Mouse (Mus musculus): ENCODE data around the gene Tmem135. TPM values are rescaled to one million over a fixed set of nuclear protein-coding genes. Genes with fewer than 3 reads are reported as not detected.

Tmem135 gene
- polyA plus RNA-seq (2012; rRNA removed) = 155 and 203 TPM in 2 replicates

GRCm38 (mm10) chr7:89404081-89404733 is at the start of gene Tmem135, which contains the start of gene Fzd4:
Gene Tmem135 (minus strand): TSS chr7:89404222.
Gene Fzd4 (plus strand): TSS chr7:89404355.
- H3K36me3 ChIP-seq (ENCODE audit: control insufficient read depth, insufficient read depth, low read length) = 0 out of 2 replicates have a peak, but pooled peaks cover 7% of the 10 kb centered on the region
- H3K4me3 ChIP-seq (ENCODE audit: low read depth, low read length) = peak within 1 kb of the TSS; percentile 72
- no peaks in the 10 kb centered on the region for H3K27me3 ChIP-seq (ENCODE audit: control insufficient read depth, insufficient read depth, low read length)
- peak within 1 kb of the TSS; percentile 81 for H3K27ac ChIP-seq (ENCODE audit: insufficient read depth, low read depth, low read length)
- TF ChIP-seq CTCF (IDR thresholded peaks at IDR 0.05; ENCODE audit: extremely low read depth, insufficient read length, insufficient replicate concordance, low read depth, low read length) (no peak), POLR2A (IDR thresholded peaks at IDR 0.05; ENCODE audit: low read depth, low read length) (peak; percentile 92)
- WGBS = under 1% methylated on average over 59 of the region's 62 CpGs
- H3K4me1 ChIP-seq (ENCODE audit: control insufficient read depth, insufficient read depth, insufficient read length, low read length) = peaks cover 7% of the 10 kb centered on the region; the same call in 1 of the 2 replicates

- no peaks in the 10 kb centered on the region for H3K36me3 ChIP-seq (ENCODE audit: control insufficient read depth, insufficient read depth, low read length)
- no peaks in the 10 kb centered on the region for H3K4me1 ChIP-seq (ENCODE audit: control insufficient read depth, insufficient read depth, insufficient read length, low read length)
- no peak overlapping the region for H3K27ac ChIP-seq (ENCODE audit: insufficient read depth, low read depth, low read length)
- whole genome bisulfite sequencing = 53% methylated on average over 2 of the region's 2 CpGs
- no peaks in the 10 kb centered on the region for H3K27me3 ChIP-seq (ENCODE audit: control insufficient read depth, insufficient read depth, low read length)
- no peak overlapping the region for H3K4me3 ChIP-seq (ENCODE audit: low read depth, low read length)
- no peak for TF ChIP-seq POLR2A (IDR thresholded peaks at IDR 0.05; ENCODE audit: low read depth, low read length)
- TF ChIP-seq CTCF (IDR thresholded peaks at IDR 0.05; ENCODE audit: extremely low read depth, insufficient read length, insufficient replicate concordance, low read depth, low read length) = no peak
Measured at GRCm38 (mm10) chr7:89450312-89450711, 46.3 kb upstream of the Tmem135 start.

- Histone ChIP-seq H3K27me3 (ENCODE audit: control insufficient read depth, insufficient read depth, low read length) (no peaks in the 10 kb centered on the region), H3K4me1 (ENCODE audit: control insufficient read depth, insufficient read depth, insufficient read length, low read length) (no peaks in the 10 kb centered on the region), H3K36me3 (ENCODE audit: control insufficient read depth, insufficient read depth, low read length) (no peaks in the 10 kb centered on the region), H3K4me3 (ENCODE audit: low read depth, low read length) (no peak overlapping the region), H3K27ac (ENCODE audit: insufficient read depth, low read depth, low read length) (no peak overlapping the region)
- WGBS = 50% methylated on average over 4 of the region's 4 CpGs
- TF ChIP-seq POLR2A (IDR thresholded peaks at IDR 0.05; ENCODE audit: low read depth, low read length) (no peak), CTCF (IDR thresholded peaks at IDR 0.05; ENCODE audit: extremely low read depth, insufficient read length, insufficient replicate concordance, low read depth, low read length) (no peak)
Measured at GRCm38 (mm10) chr7:89445137-89445536, 41.1 kb upstream of the Tmem135 start.

- TF ChIP-seq POLR2A (IDR thresholded peaks at IDR 0.05; ENCODE audit: low read depth, low read length) (no peak), CTCF (IDR thresholded peaks at IDR 0.05; ENCODE audit: extremely low read depth, insufficient read length, insufficient replicate concordance, low read depth, low read length) (no peak)
- WGBS = 85% methylated on average over 4 of the region's 4 CpGs
- Histone ChIP-seq H3K27ac (ENCODE audit: insufficient read depth, low read depth, low read length) (no peak overlapping the region), H3K4me3 (ENCODE audit: low read depth, low read length) (no peak overlapping the region), H3K4me1 (ENCODE audit: control insufficient read depth, insufficient read depth, insufficient read length, low read length) (no peaks in the 10 kb centered on the region), H3K27me3 (ENCODE audit: control insufficient read depth, insufficient read depth, low read length) (no peaks in the 10 kb centered on the region), H3K36me3 (ENCODE audit: control insufficient read depth, insufficient read depth, low read length) (no peaks in the 10 kb centered on the region)
Measured at GRCm38 (mm10) chr7:89442242-89442641, 38.2 kb upstream of the Tmem135 start.

GRCm38 (mm10) chr7:89441291-89441690 is 37.3 kb upstream of the Tmem135 start:
- no peaks in the 10 kb centered on the region for H3K36me3 ChIP-seq (ENCODE audit: control insufficient read depth, insufficient read depth, low read length)
- no peaks in the 10 kb centered on the region for H3K4me1 ChIP-seq (ENCODE audit: control insufficient read depth, insufficient read depth, insufficient read length, low read length)
- TF ChIP-seq CTCF (IDR thresholded peaks at IDR 0.05; ENCODE audit: extremely low read depth, insufficient read length, insufficient replicate concordance, low read depth, low read length) (no peak), POLR2A (IDR thresholded peaks at IDR 0.05; ENCODE audit: low read depth, low read length) (no peak)
- 67% methylated on average over 7 of the region's 7 CpGs for WGBS
- H3K4me3 ChIP-seq (ENCODE audit: low read depth, low read length) = no peak overlapping the region
- no peak overlapping the region for H3K27ac ChIP-seq (ENCODE audit: insufficient read depth, low read depth, low read length)
- no peaks in the 10 kb centered on the region for H3K27me3 ChIP-seq (ENCODE audit: control insufficient read depth, insufficient read depth, low read length)

- WGBS = 45% methylated on average over 4 of the region's 4 CpGs
- Histone ChIP-seq H3K27me3 (ENCODE audit: control insufficient read depth, insufficient read depth, low read length) (peaks cover 2% of the 10 kb centered on the region; the same call in 1 of the 2 replicates), H3K27ac (ENCODE audit: insufficient read depth, low read depth, low read length) (no peak overlapping the region), H3K4me3 (ENCODE audit: low read depth, low read length) (no peak overlapping the region), H3K36me3 (ENCODE audit: control insufficient read depth, insufficient read depth, low read length) (no peaks in the 10 kb centered on the region), H3K4me1 (ENCODE audit: control insufficient read depth, insufficient read depth, insufficient read length, low read length) (no peaks in the 10 kb centered on the region)
- peak; percentile 36; the same call in 1 of the 2 replicates for TF ChIP-seq CTCF (IDR thresholded peaks at IDR 0.05; ENCODE audit: extremely low read depth, insufficient read length, insufficient replicate concordance, low read depth, low read length)
- TF ChIP-seq POLR2A (IDR thresholded peaks at IDR 0.05; ENCODE audit: low read depth, low read length) = no peak
Measured at GRCm38 (mm10) chr7:89437589-89437988, 33.6 kb upstream of the Tmem135 start.

GRCm38 (mm10) chr7:89436404-89436803 is 32.4 kb upstream of the Tmem135 start:
- 65% methylated on average over 5 of the region's 5 CpGs for WGBS
- TF ChIP-seq POLR2A (IDR thresholded peaks at IDR 0.05; ENCODE audit: low read depth, low read length) (no peak), CTCF (IDR thresholded peaks at IDR 0.05; ENCODE audit: extremely low read depth, insufficient read length, insufficient replicate concordance, low read depth, low read length) (no peak)
- Histone ChIP-seq H3K4me1 (ENCODE audit: control insufficient read depth, insufficient read depth, insufficient read length, low read length) (no peaks in the 10 kb centered on the region), H3K27me3 (ENCODE audit: control insufficient read depth, insufficient read depth, low read length) (peaks cover 2% of the 10 kb centered on the region; the same call in 1 of the 2 replicates), H3K27ac (ENCODE audit: insufficient read depth, low read depth, low read length) (no peak overlapping the region), H3K36me3 (ENCODE audit: control insufficient read depth, insufficient read depth, low read length) (no peaks in the 10 kb centered on the region), H3K4me3 (ENCODE audit: low read depth, low read length) (no peak overlapping the region)

All from small intestine, adult 2 months (tissue).